Mouse (Mus musculus): ENCODE data around the gene Tmtc2.

DNA sequence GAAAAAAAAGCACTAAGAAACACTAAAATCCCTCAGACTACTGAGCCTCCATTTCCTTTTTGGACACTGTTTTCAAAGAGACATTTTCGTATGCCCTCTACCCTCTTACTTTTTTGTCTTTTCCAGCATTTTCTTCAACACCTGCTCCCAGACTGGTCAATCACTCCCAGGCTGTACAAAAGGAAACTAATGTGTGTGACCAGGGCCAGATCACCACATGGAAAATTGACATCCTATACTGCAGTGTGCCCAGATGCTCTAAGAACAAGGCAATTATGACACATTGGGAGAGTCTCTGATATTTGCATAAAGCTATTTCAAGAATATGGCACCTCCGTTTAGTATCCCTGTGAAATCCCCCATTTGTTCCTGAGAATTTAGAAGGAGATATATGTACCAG lies 127.1 kb downstream of the Tmtc2 start:
- no peak for TF ChIP-seq MAX (IDR thresholded peaks at IDR 0.05; ENCODE audit: low read depth)
- no peak for TF ChIP-seq CEBPB (IDR thresholded peaks at IDR 0.05; ENCODE audit: insufficient read depth, poor library complexity, severe bottlenecking)
- no peak for TF ChIP-seq TCF3 (IDR thresholded peaks at IDR 0.05; ENCODE audit: insufficient read length, low read depth)
- TF ChIP-seq POLR2A (IDR thresholded peaks at IDR 0.05; ENCODE audit: insufficient read length, low read depth): no peak
- no peak for TF ChIP-seq TCF12 (IDR thresholded peaks at IDR 0.05; ENCODE audit: insufficient read depth, poor library complexity, severe bottlenecking)
- TF ChIP-seq E2F4 (IDR thresholded peaks at IDR 0.05; ENCODE audit: insufficient read depth): no peak
- TF ChIP-seq USF1 (IDR thresholded peaks at IDR 0.05; ENCODE audit: low read depth): no peak
- no peak for TF ChIP-seq POLR2AphosphoS2 (IDR thresholded peaks at IDR 0.05; ENCODE audit: insufficient read length, low read depth)
- no peak for TF ChIP-seq MYOG (IDR thresholded peaks at IDR 0.05; ENCODE audit: control insufficient read depth in 1 of 3, insufficient read depth in 1 of 3, insufficient read length in 2 of 3, low read depth in 2 of 3)
- no peak for TF ChIP-seq SRF (IDR thresholded peaks at IDR 0.05; ENCODE audit: control insufficient read depth, insufficient read length, low read depth)
- no peak for TF ChIP-seq REST (IDR thresholded peaks at IDR 0.05; ENCODE audit: insufficient read depth, insufficient read length)
